Mouse (Mus musculus) limb, embryonic 11.5 days (tissue): ENCODE results near the gene Lrif1. TPM values are rescaled to one million over a fixed set of nuclear protein-coding genes. Genes with fewer than 3 reads are reported as not detected.
A peak's percentile ranks its signal among the peaks of the same experiment; 100 is the strongest.
"Not testable (repeated sequence)": the region's sequence is repeated elsewhere in the genome, so short reads cannot be mapped to it uniquely, and the experiment has no call there.

Experiments used
- ATAC-seq: fragments of 200-750 bp; cut with Nextera tagmentation; 2 replicates; pipeline ENCODE4 v1.8.0; 2017; ENCODE audit warnings: low read depth; ENCODE audit not compliant: insufficient number of reproducible peaks, low FRiP score, low TSS enrichment
- DNase-seq: peaks from one replicate; pipeline ENCODE4 v3.0.0-alpha.2; 2015; ENCODE audit warnings: low spot score
- H3K27ac ChIP-seq: fragments of 300-500 bp; sonication (generic); replicated peaks from 2 replicates; pipeline ENCODE4 v1.5.1; 2014; ENCODE audit warnings: low read depth, mild to moderate bottlenecking, low read length
- H3K27me3 ChIP-seq: fragments of 300-500 bp; sonication (generic); 2 replicates; pipeline ENCODE4 v1.6.1; 2014; ENCODE audit warnings: mild to moderate bottlenecking, low read length, mixed read lengths; ENCODE audit not compliant: control insufficient read depth, insufficient read depth
- H3K36me3 ChIP-seq: fragments of 300-500 bp; sonication (generic); 2 replicates; pipeline ENCODE4 v1.6.1; 2014; ENCODE audit warnings: mild to moderate bottlenecking, low read length, moderate library complexity, mixed read lengths; ENCODE audit not compliant: control insufficient read depth, insufficient read depth
- H3K4me1 ChIP-seq: fragments of 300-500 bp; sonication (generic); 2 replicates; pipeline ENCODE4 v1.6.1; 2014; ENCODE audit warnings: low read length, mixed read lengths; ENCODE audit not compliant: control insufficient read depth, insufficient read depth
- H3K4me2 ChIP-seq: fragments of 300-500 bp; sonication (generic); 2 replicates; pipeline ENCODE4 v1.6.1; 2014; ENCODE audit warnings: low read depth, mild to moderate bottlenecking, moderate library complexity; ENCODE audit not compliant: severe bottlenecking
- H3K4me3 ChIP-seq: fragments of 300-500 bp; sonication (generic); 2 replicates; pipeline ENCODE4 v1.5.1; 2014; ENCODE audit warnings: low read depth, low read length
- H3K9ac ChIP-seq: fragments of 300-500 bp; sonication (generic); 2 replicates; pipeline ENCODE4 v1.6.1; 2014; ENCODE audit warnings: mild to moderate bottlenecking, low read length
- H3K9me3 ChIP-seq: fragments of 300-500 bp; sonication (generic); 2 replicates; pipeline ENCODE4 v1.6.1; 2016; ENCODE audit warnings: low read length; ENCODE audit not compliant: control insufficient read depth
- WGBS: fragments of 180-500 bp; shearing (Covaris S2); extraction: QIAGEN DNeasy Blood & Tissue Kit; methylation state at CpG from one replicate; pipeline ENCODE4 v1.1.7; 2014; 5-methylcytosine and 5-hydroxymethylcytosine counted together
- polyA plus RNA-seq: library from polyadenylated mRNA; unstranded; fragments of >200 nt; fragmentation: Nextera tagmentation; extraction: Ambion mirVana; gene quantifications from 2 replicates; pipeline ENCODE4 v1.2.1, GENCODE M21; 2014

The Lrif1 gene
- polyA plus RNA-seq = 15.8 and 17.2 TPM in 2 replicates

GRCm38 (mm10) chr3:106684830-106685229 is at the start of gene Lrif1:
Gene Lrif1, plus strand, starts transcription at chr3:106684987.
- WGBS = 1% methylated on average over 20 of the region's 20 CpGs
- H3K27ac ChIP-seq = no peak within 1 kb of the TSS
- DNase-seq (peak; percentile 84), ATAC-seq (peak; percentile 97)
- no peaks in the 10 kb centered on the region for H3K36me3 ChIP-seq
- H3K27me3 ChIP-seq = no peaks in the 10 kb centered on the region
- peak within 1 kb of the TSS; percentile 50 for H3K4me3 ChIP-seq
- peak within 1 kb of the TSS; percentile 73 for H3K9ac ChIP-seq
- peak within 1 kb of the TSS; percentile 41 for H3K4me2 ChIP-seq
- no peaks in the 10 kb centered on the region for H3K4me1 ChIP-seq
- no peaks in the 10 kb centered on the region for H3K9me3 ChIP-seq

- not testable (repeated sequence) for H3K4me3 ChIP-seq, H3K27ac ChIP-seq, ATAC-seq, H3K4me1 ChIP-seq, H3K36me3 ChIP-seq, H3K27me3 ChIP-seq, H3K9ac ChIP-seq, DNase-seq, H3K9me3 ChIP-seq, H3K4me2 ChIP-seq
- WGBS = 74% methylated on average over 14 of the region's 14 CpGs
Measured at GRCm38 (mm10) chr3:106672811-106673210, 12.0 kb upstream of the Lrif1 start.

GRCm38 (mm10) chr3:106685381-106685780 is 594 bp downstream of the Lrif1 start:
- Histone ChIP-seq H3K9me3 (no peaks in the 10 kb centered on the region), H3K4me3 (peak overlapping the region; percentile 50), H3K4me2 (peak overlapping the region; percentile 41), H3K4me1 (no peaks in the 10 kb centered on the region), H3K27me3 (no peaks in the 10 kb centered on the region), H3K36me3 (no peaks in the 10 kb centered on the region), H3K27ac (no peak overlapping the region), H3K9ac (no peak overlapping the region)
- 32% methylated on average over 1 of the region's 1 CpGs for WGBS
- ATAC-seq (no peak), DNase-seq (no peak)

GRCm38 (mm10) chr3:106721397-106722027 is 36.7 kb downstream of the Lrif1 start:
- ATAC-seq (peak; percentile 100), DNase-seq (peak; percentile 91)
- H3K27ac ChIP-seq = peak overlapping the region; percentile 69
- H3K9me3 ChIP-seq = no peaks in the 10 kb centered on the region
- H3K4me3 ChIP-seq = peak overlapping the region; percentile 63
- H3K9ac ChIP-seq = peak overlapping the region; percentile 60
- H3K4me1 ChIP-seq = no peaks in the 10 kb centered on the region
- no peaks in the 10 kb centered on the region for H3K36me3 ChIP-seq
- peak overlapping the region; percentile 64 for H3K4me2 ChIP-seq
- 2% methylated on average over 31 of the region's 31 CpGs for WGBS
- H3K27me3 ChIP-seq = no peaks in the 10 kb centered on the region

- H3K36me3 ChIP-seq = no peaks in the 10 kb centered on the region
- peak overlapping the region; percentile 64 for H3K4me2 ChIP-seq
- no peaks in the 10 kb centered on the region for H3K9me3 ChIP-seq
- peak; percentile 93 for ATAC-seq
- H3K9ac ChIP-seq = peak overlapping the region; percentile 60
- DNase-seq = peak; percentile 80
- peak overlapping the region; percentile 63 for H3K4me3 ChIP-seq
- no peaks in the 10 kb centered on the region for H3K4me1 ChIP-seq
- H3K27ac ChIP-seq = peak overlapping the region; percentile 69
- WGBS = 2% methylated on average over 33 of the region's 33 CpGs
- H3K27me3 ChIP-seq = no peaks in the 10 kb centered on the region
Measured at GRCm38 (mm10) chr3:106722028-106722945, 37.5 kb downstream of the Lrif1 start.

GRCm38 (mm10) chr3:106755898-106756297 is 71.1 kb downstream of the Lrif1 start:
- DNase-seq = no peak
- WGBS = 58% methylated on average over 1 of the region's 1 CpGs
- Histone ChIP-seq H3K9me3 (no peaks in the 10 kb centered on the region), H3K9ac (no peak overlapping the region), H3K4me3 (no peak overlapping the region), H3K4me1 (no peaks in the 10 kb centered on the region), H3K27ac (no peak overlapping the region), H3K4me2 (no peak overlapping the region), H3K27me3 (no peaks in the 10 kb centered on the region), H3K36me3 (no peaks in the 10 kb centered on the region)
- no peak for ATAC-seq

- H3K27me3 ChIP-seq = no peaks in the 10 kb centered on the region
- no peak overlapping the region for H3K27ac ChIP-seq
- no peaks in the 10 kb centered on the region for H3K4me1 ChIP-seq
- 94% methylated on average over 1 of the region's 1 CpGs for WGBS
- no peak overlapping the region for H3K4me3 ChIP-seq
- no peak for ATAC-seq
- no peaks in the 10 kb centered on the region for H3K36me3 ChIP-seq
- DNase-seq = no peak
- H3K9me3 ChIP-seq = no peaks in the 10 kb centered on the region
- no peak overlapping the region for H3K9ac ChIP-seq
- no peak overlapping the region for H3K4me2 ChIP-seq
Measured at GRCm38 (mm10) chr3:106771834-106772233, 87.0 kb downstream of the Lrif1 start.

- no peak for DNase-seq
- whole genome bisulfite sequencing = 78% methylated on average over 3 of the region's 3 CpGs
- ATAC-seq = no peak
Measured at GRCm38 (mm10) chr3:106785130-106785529, 100.3 kb downstream of the Lrif1 start.

More at GRCm38 (mm10) chr3:106785130-106785529, 100.3 kb downstream of the Lrif1 start:
- H3K9ac ChIP-seq = no peak overlapping the region
- no peak overlapping the region for H3K4me2 ChIP-seq
- no peak overlapping the region for H3K4me3 ChIP-seq
- H3K27me3 ChIP-seq = no peaks in the 10 kb centered on the region
- no peaks in the 10 kb centered on the region for H3K9me3 ChIP-seq
- no peaks in the 10 kb centered on the region for H3K36me3 ChIP-seq
- no peak overlapping the region for H3K27ac ChIP-seq
- H3K4me1 ChIP-seq = no peaks in the 10 kb centered on the region
